Mouse (Mus musculus) testis, postnatal 14 days (tissue): ENCODE data around the gene Zfp526.

Experiments used
- DNase-seq: peaks from one replicate; pipeline ENCODE4 v3.0.0; 2021; ENCODE audit warnings: low spot score

Gene Zfp526

GRCm38 (mm10) chr7:25209161-25209622 lies 12.0 kb upstream of the Zfp526 start:
- no peak for DNase-seq

GRCm38 (mm10) chr7:25210482-25210881 lies 10.7 kb upstream of the Zfp526 start:
- no peak for DNase-seq

GRCm38 (mm10) chr7:25213099-25213498 lies 8.1 kb upstream of the Zfp526 start:
- DNase-seq = no peak

- DNase-seq = peak; percentile 60
Measured at GRCm38 (mm10) chr7:25214172-25214571, 7.1 kb upstream of the Zfp526 start.

GRCm38 (mm10) chr7:25217653-25218395 lies 3.4 kb upstream of the Zfp526 start:
- no peak for DNase-seq

- peak; percentile 52 for DNase-seq
Measured at GRCm38 (mm10) chr7:25218705-25219415, 2.4 kb upstream of the Zfp526 start.

- DNase-seq = no peak
Measured at GRCm38 (mm10) chr7:25219416-25219750, 1.8 kb upstream of the Zfp526 start.

- peak; percentile 93 for DNase-seq
Measured at GRCm38 (mm10) chr7:25219756-25220456, 1.3 kb upstream of the Zfp526 start.

- peak; percentile 53 for DNase-seq
Measured at GRCm38 (mm10) chr7:25220457-25221101, 646 bp upstream of the Zfp526 start, which contains the start of gene Dedd2. Dedd2 (minus strand) TSS chr7:25220615.

GRCm38 (mm10) chr7:25222275-25222967 lies 1.2 kb downstream of the Zfp526 start:
- no peak for DNase-seq

- no peak for DNase-seq
Measured at GRCm38 (mm10) chr7:25227523-25228300, 6.5 kb downstream of the Zfp526 start.

- DNase-seq = no peak
Measured at GRCm38 (mm10) chr7:25230690-25231285, 9.6 kb downstream of the Zfp526 start.

GRCm38 (mm10) chr7:25232101-25232648 lies 10.9 kb downstream of the Zfp526 start:
- DNase-seq = no peak

- DNase-seq = no peak
Measured at GRCm38 (mm10) chr7:25233061-25233460, 11.8 kb downstream of the Zfp526 start.

- DNase-seq = no peak
Measured at GRCm38 (mm10) chr7:25235526-25235925, 14.3 kb downstream of the Zfp526 start.

GRCm38 (mm10) chr7:25237249-25238014 lies 16.2 kb downstream of the Zfp526 start, which contains the start of gene Gsk3a:
Gsk3a (minus strand) TSS chr7:25237851.
- peak; percentile 98 for DNase-seq

- peak; percentile 93 for DNase-seq
Measured at GRCm38 (mm10) chr7:25238015-25238706, 16.9 kb downstream of the Zfp526 start.

GRCm38 (mm10) chr7:25238829-25239623 lies 17.8 kb downstream of the Zfp526 start:
- DNase-seq = peak; percentile 83
